Mouse (Mus musculus) forebrain, embryonic 11.5 days (tissue): ENCODE results near the gene Smim12. TPM values are rescaled to one million over a fixed set of nuclear protein-coding genes. Genes with fewer than 3 reads are reported as not detected.

Experiments
- ATAC-seq: fragments of 200-750 bp; cut with Nextera tagmentation; replicated peaks from 2 replicates; pipeline ENCODE4 v1.8.0; 2017; ENCODE audit warnings: moderate TSS enrichment; ENCODE audit not compliant: low FRiP score
- DNase-seq: peaks from one replicate; pipeline ENCODE4 v3.0.0-alpha.2; 2017; ENCODE audit warnings: low spot score
- H3K27ac ChIP-seq: fragments of 300-500 bp; sonication (generic); 2 replicates; pipeline ENCODE4 v1.5.1; 2014; ENCODE audit warnings: low read depth, low read length
- H3K27me3 ChIP-seq: fragments of 300-500 bp; sonication (generic); 2 replicates; pipeline ENCODE4 v1.6.1; 2014; ENCODE audit warnings: mild to moderate bottlenecking, low read length, mixed read lengths; ENCODE audit not compliant: control insufficient read depth, insufficient read depth
- H3K36me3 ChIP-seq: fragments of 300-500 bp; sonication (generic); 2 replicates; pipeline ENCODE4 v1.6.1; 2014; ENCODE audit warnings: mild to moderate bottlenecking, low read length, moderate library complexity, mixed read lengths; ENCODE audit not compliant: control insufficient read depth, insufficient read depth
- H3K4me1 ChIP-seq: fragments of 300-500 bp; sonication (generic); replicated peaks from 2 replicates; pipeline ENCODE4 v1.6.1; 2014; ENCODE audit warnings: low read length, mixed read lengths; ENCODE audit not compliant: control insufficient read depth, insufficient read depth
- H3K4me2 ChIP-seq: fragments of 300-500 bp; sonication (generic); 2 replicates; pipeline ENCODE4 v1.6.1; 2014; ENCODE audit warnings: low read depth, mild to moderate bottlenecking, low read length, moderate library complexity, mixed read lengths; ENCODE audit not compliant: severe bottlenecking
- H3K4me3 ChIP-seq: fragments of 300-500 bp; sonication (generic); 2 replicates; pipeline ENCODE4 v1.5.1; 2014; ENCODE audit warnings: low read depth, low read length
- H3K9ac ChIP-seq: fragments of 300-500 bp; sonication (generic); 2 replicates; pipeline ENCODE4 v1.6.1; 2014; ENCODE audit warnings: low read length
- H3K9me3 ChIP-seq: fragments of 300-500 bp; sonication (generic); 2 replicates; pipeline ENCODE4 v1.6.1; 2016; ENCODE audit warnings: low read length, mixed read lengths; ENCODE audit not compliant: control insufficient read depth
- WGBS: fragments of 180-500 bp; shearing (Covaris S2); extraction: QIAGEN DNeasy Blood & Tissue Kit; methylation state at CpG from one replicate; pipeline ENCODE4 v1.1.7; 2014; 5-methylcytosine and 5-hydroxymethylcytosine counted together
- polyA plus RNA-seq: library from polyadenylated mRNA; unstranded; fragments of >200 nt; fragmentation: Nextera tagmentation; extraction: Ambion mirVana; gene quantifications from 2 replicates; pipeline ENCODE4 v1.2.1, GENCODE M21; 2014

The Smim12 gene
- polyA plus RNA-seq, 1 experiment from 2014 or later: 54.5 TPM

DNA sequence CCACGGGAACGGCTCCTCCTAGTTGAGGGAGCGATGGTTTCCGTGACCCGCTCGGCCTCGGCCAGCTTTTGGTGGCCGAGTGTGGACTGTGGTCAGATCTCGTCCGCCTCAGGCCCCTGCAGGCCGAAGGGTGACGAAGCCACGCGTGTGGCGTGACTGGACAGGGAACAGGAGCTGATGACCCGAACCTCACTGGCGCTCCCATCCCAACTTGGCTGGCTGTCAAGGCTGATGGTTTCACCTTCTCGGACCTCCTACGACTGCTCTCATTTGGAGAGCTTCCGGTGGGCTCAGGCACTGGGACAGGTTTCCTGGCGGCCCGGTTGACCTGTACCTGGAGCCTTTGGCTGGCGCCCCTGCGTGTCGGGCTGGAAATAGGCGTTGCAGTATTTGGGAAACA, 369 bp downstream of the Smim12 start:
- DNase-seq: no peak
- Histone ChIP-seq H3K9ac (peak overlapping the region; percentile 95), H3K9me3 (no peaks in the 10 kb centered on the region), H3K4me2 (peak overlapping the region; percentile 94), H3K4me1 (peaks cover 3% of the 10 kb centered on the region; the same call in 1 of the 2 replicates), H3K36me3 (no peaks in the 10 kb centered on the region), H3K4me3 (peak overlapping the region; percentile 95), H3K27me3 (0 out of 2 replicates have a peak, but pooled peaks cover 2% of the 10 kb centered on the region), H3K27ac (0 out of 2 replicates have a peak overlapping the region, but pooled peaks have one; percentile 18)
- ATAC-seq: peak; percentile 75
- WGBS: 1% methylated on average over 26 of the region's 26 CpGs

DNA sequence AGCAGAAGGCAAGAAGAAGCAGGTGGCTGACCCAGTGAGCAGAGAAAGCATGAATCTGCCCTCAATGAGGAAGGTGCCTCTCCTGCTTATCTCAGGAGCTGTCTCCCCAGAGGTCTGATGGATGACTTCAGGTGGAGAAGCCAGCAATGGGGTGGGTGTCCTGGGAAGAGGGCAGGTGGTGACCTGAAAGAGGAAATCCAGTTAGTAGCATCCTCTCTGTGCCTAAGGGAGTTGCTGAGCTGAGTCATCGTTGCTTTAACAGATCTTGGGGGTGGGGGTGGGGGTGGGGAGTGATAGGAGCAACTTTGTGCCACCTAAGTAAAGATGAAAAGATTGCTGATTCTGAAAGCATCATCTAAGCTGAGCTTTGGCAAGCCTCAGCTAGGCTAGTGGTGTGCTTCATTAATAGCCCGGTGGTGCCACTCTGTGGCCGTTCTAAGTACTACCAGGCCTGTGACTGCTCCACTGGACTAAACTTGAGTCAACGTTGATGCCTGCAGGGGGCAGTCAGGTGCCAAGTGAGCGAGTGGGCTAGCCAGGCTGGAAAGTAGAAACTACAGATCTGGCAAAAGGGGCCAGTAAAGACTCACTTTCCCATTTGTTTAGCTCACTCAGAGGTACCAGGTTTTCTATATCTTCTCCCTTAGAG, 6.2 kb downstream of the Smim12 start:
- DNase-seq: peak; percentile 92
- H3K4me2 ChIP-seq: no peak overlapping the region
- no peaks in the 10 kb centered on the region for H3K36me3 ChIP-seq
- H3K9ac ChIP-seq: no peak overlapping the region
- peak; percentile 87 for ATAC-seq
- WGBS: 5% methylated on average over 5 of the region's 5 CpGs
- H3K27me3 ChIP-seq: no peaks in the 10 kb centered on the region
- no peak overlapping the region for H3K4me3 ChIP-seq
- H3K4me1 ChIP-seq: no peaks in the 10 kb centered on the region
- no peaks in the 10 kb centered on the region for H3K9me3 ChIP-seq
- H3K27ac ChIP-seq: no peak overlapping the region

DNA sequence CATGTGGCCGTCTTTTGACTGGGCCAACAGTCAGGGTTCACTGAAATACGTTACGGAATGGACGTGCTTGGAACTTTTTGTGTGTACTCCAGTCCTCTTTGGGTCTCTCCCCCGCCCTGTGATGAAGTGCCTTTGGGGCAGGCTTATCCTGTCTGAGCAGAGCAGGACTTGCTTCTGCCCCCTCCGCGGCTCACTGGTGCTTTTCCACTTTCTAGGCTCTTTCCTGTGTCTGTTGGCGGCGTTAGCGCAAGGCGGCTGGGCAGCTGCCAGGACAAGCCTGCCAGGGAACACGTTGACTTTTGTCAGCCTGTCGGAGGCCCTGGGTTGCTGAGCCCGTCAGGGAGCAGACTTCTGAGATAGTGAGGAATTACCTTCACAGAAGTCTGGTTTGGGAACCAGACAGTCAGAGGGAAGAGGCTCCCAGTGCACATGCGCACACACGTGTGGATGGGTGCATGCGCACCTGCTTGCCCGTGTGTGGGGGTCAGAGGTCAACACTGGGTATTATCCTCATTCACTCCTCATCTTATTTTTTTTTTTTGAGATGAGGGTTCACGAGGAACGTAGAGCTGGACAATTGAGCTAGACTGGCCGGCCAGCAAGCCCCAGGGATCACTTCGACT, 8.5 kb downstream of the Smim12 start:
- Histone ChIP-seq H3K4me3 (no peak overlapping the region), H3K27ac (no peak overlapping the region), H3K27me3 (no peaks in the 10 kb centered on the region), H3K9ac (no peak overlapping the region), H3K9me3 (no peaks in the 10 kb centered on the region), H3K36me3 (no peaks in the 10 kb centered on the region), H3K4me1 (no peaks in the 10 kb centered on the region), H3K4me2 (no peak overlapping the region)
- ATAC-seq: no peak
- no peak for DNase-seq
- WGBS: 70% methylated on average over 22 of the region's 22 CpGs

DNA sequence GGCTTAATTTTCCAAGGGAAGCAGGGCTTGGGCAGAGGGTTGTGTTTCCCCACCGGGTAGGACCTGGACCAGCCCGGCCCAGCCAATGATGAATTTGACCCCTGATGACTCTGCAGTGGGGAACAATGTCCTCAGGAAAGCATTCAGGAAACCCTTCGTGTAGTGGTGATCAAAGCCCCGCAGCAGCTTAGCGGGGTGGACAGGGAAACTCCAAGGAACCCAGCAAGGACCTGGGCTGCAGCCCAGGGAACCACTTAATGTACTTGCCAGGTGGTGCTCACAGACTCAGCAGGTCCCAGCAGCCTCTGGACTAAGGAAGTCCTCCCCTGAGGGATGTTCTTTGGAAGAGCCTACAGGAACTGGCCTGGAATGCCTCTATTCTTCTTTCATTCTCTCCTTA, 13.2 kb downstream of the Smim12 start:
- Histone ChIP-seq H3K9ac (no peak overlapping the region), H3K4me2 (no peak overlapping the region), H3K4me3 (no peak overlapping the region), H3K9me3 (no peaks in the 10 kb centered on the region), H3K27me3 (no peaks in the 10 kb centered on the region), H3K27ac (no peak overlapping the region), H3K4me1 (no peaks in the 10 kb centered on the region), H3K36me3 (no peaks in the 10 kb centered on the region)
- no peak for DNase-seq
- WGBS: 69% methylated on average over 5 of the region's 5 CpGs
- ATAC-seq: no peak

DNA sequence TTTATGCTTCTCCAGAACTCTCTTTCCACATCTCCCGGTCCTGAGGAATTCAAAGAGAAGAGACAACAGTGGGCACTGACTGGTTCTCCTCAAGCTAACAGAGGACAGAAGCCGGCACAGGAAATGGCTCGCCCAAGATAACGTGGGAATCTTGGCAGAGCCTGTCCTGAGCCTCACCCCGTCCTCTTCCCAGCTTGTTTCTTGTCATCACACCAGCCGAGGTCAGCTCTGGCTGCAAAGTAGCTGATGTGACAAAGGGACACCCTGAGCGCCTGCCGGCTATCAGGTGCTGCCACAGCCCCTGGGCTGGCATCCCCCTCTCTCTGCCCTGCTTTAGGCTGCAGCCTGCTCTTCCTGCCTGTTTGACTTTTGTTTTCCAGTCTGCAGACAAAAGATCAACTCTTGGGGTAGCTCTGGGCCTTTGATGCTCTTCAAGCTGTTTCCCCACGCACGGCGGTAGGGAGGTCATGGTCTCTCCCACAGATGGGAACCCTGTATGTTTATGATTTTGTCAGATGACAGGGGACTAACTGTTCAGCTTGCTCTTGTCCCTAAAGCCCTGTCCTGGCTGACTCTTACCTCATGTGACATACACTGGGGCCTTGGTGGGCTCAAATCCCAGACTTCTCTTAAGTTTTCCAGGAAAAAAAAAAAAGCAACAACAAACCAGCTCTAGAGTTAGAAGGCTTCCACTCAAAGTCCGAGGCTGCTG, 14.8 kb downstream of the Smim12 start:
- Histone ChIP-seq H3K36me3 (no peaks in the 10 kb centered on the region), H3K27me3 (no peaks in the 10 kb centered on the region), H3K4me2 (no peak overlapping the region), H3K4me1 (no peaks in the 10 kb centered on the region), H3K27ac (no peak overlapping the region), H3K4me3 (no peak overlapping the region), H3K9ac (no peak overlapping the region; the same call in 1 of the 2 replicates), H3K9me3 (no peaks in the 10 kb centered on the region)
- DNase-seq: no peak
- WGBS: 69% methylated on average over 12 of the region's 12 CpGs
- ATAC-seq: no peak

DNA sequence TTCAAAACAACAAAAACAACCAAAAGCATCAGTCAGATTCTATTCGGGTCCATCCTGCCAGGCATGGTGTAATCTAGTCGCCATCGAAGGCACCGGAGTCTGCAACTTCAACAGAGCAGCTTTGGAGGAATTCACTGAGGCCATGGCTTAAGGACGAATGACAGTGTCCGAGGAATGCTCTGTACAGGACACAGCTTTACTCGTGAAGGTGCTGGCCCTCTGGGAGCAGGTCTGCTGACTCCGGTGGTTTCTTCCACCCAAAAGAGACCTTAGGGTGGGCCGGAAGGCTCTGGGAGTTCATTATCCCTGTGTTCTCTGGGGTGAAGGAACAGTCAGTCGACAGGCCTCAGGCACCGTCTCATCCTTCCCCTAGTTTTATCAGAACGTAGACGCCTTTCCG, 18.0 kb downstream of the Smim12 start:
- H3K9ac ChIP-seq: no peak overlapping the region
- no peaks in the 10 kb centered on the region for H3K9me3 ChIP-seq
- no peaks in the 10 kb centered on the region for H3K36me3 ChIP-seq
- DNase-seq: no peak
- no peaks in the 10 kb centered on the region for H3K4me1 ChIP-seq
- no peak overlapping the region for H3K4me3 ChIP-seq
- no peak overlapping the region for H3K27ac ChIP-seq
- no peak for ATAC-seq
- 88% methylated on average over 14 of the region's 14 CpGs for WGBS
- no peak overlapping the region for H3K4me2 ChIP-seq
- no peaks in the 10 kb centered on the region for H3K27me3 ChIP-seq

DNA sequence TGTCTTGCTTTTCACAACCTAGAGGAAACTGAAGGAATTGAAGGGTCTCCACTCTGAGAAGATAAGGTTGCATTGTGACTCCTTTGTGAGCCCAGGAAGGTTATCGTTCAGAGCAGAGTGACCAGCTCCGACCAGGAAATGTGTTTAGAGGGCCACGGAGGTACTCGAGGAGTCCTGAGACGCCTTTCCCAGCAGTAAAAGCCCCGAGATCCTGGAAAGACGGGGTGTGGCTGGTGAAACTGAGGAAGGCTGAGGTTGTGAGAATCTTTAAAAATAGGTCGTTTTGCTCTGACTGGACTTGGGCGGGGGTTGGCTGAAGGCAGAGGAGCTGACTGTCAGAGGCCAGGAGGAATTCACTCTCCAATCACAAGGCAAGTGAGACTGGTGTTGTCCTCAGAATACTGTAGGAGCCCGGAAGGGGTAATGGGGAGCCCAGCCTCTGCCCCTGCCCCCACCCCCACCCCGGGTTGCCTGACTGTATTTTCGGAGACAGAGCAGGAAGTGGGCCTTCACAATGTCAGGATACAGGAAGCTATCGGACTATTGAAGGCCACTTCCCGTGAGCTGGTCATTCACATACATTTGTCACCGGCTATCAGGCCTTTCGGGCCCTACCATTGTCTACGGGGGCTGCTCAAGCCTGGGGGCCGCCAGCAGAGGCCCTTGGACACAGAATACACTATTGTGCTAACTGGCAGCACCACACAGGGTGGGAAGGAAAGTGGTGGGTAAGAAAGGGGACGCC, 20.0 kb downstream of the Smim12 start:
- ATAC-seq: no peak
- 76% methylated on average over 19 of the region's 19 CpGs for WGBS
- Histone ChIP-seq H3K4me3 (no peak overlapping the region), H3K27ac (no peak overlapping the region), H3K4me2 (no peak overlapping the region), H3K36me3 (no peaks in the 10 kb centered on the region), H3K9me3 (no peaks in the 10 kb centered on the region), H3K9ac (no peak overlapping the region), H3K4me1 (no peaks in the 10 kb centered on the region), H3K27me3 (no peaks in the 10 kb centered on the region)
- no peak for DNase-seq

DNA sequence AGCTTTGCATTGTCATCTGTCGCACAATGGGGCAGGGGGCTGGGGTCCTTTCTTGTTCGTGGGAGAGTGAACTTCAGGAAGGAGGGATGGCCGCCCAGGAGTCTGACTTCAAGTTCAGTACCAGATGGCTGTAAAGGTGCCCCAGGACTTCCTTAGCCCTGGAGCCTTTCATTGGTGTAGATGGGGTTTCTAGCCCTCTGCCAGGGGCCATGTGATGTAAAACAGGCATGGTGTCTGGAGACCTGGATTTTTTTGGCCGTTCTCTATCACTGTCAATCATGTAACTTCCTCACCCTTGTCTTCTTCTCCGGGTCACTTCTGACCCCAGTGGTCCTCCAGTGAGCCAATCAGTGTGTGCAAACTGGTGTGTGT, 20.6 kb downstream of the Smim12 start:
- H3K9me3 ChIP-seq: no peaks in the 10 kb centered on the region
- no peaks in the 10 kb centered on the region for H3K4me1 ChIP-seq
- 79% methylated on average over 5 of the region's 5 CpGs for WGBS
- H3K4me3 ChIP-seq: no peak overlapping the region
- H3K27me3 ChIP-seq: no peaks in the 10 kb centered on the region
- H3K4me2 ChIP-seq: no peak overlapping the region
- H3K36me3 ChIP-seq: no peaks in the 10 kb centered on the region
- no peak overlapping the region for H3K27ac ChIP-seq
- H3K9ac ChIP-seq: no peak overlapping the region
- DNase-seq: no peak
- no peak for ATAC-seq
